Mouse (Mus musculus) lung, adult 18-20 months (tissue): Measurements from ENCODE around the gene Phyhipl.

ENCODE experiments used
- DNase-seq, 2 experiments: peaks; one replicate each; pipeline ENCODE4 v3.0.0; 2022; ENCODE audit warnings: mixed read lengths in 2 of 2

Gene Phyhipl

GRCm38 (mm10) chr10:70631142-70631541 is 24.6 kb downstream of the Phyhipl start:
- no peak for DNase-seq

- DNase-seq = no peak
Observed at GRCm38 (mm10) chr10:70623461-70623860, 32.3 kb downstream of the Phyhipl start.

GRCm38 (mm10) chr10:70616377-70616776 is 39.4 kb downstream of the Phyhipl start:
- DNase-seq = no peak

GRCm38 (mm10) chr10:70611633-70612032 is 44.1 kb downstream of the Phyhipl start:
- no peak for DNase-seq

- DNase-seq = no peak
Observed at GRCm38 (mm10) chr10:70599925-70600305, 55.9 kb downstream of the Phyhipl start.

GRCm38 (mm10) chr10:70599126-70599924 is 56.4 kb downstream of the Phyhipl start:
- DNase-seq = peak; percentile 61 to 78

- DNase-seq = peak in 1 of 2 experiments; percentile 0
Observed at GRCm38 (mm10) chr10:70598516-70599125, 57.1 kb downstream of the Phyhipl start.

- peak in 1 of 2 experiments; percentile 7 for DNase-seq
Observed at GRCm38 (mm10) chr10:70598081-70598515, 57.7 kb downstream of the Phyhipl start.

GRCm38 (mm10) chr10:70594007-70594406 is 61.8 kb downstream of the Phyhipl start:
- peak in 1 of 2 experiments; percentile 4 for DNase-seq

- DNase-seq = no peak
Observed at GRCm38 (mm10) chr10:70586876-70587405, 68.8 kb downstream of the Phyhipl start.

GRCm38 (mm10) chr10:70584171-70584570 is 71.6 kb downstream of the Phyhipl start:
- DNase-seq = no peak

GRCm38 (mm10) chr10:70581556-70582211 is 74.1 kb downstream of the Phyhipl start:
- peak in 1 of 2 experiments; percentile 1 for DNase-seq

- DNase-seq = peak; percentile 27 to 47
Observed at GRCm38 (mm10) chr10:70563636-70564035, 92.1 kb downstream of the Phyhipl start.

GRCm38 (mm10) chr10:70552531-70552930 is 103.2 kb downstream of the Phyhipl start:
- DNase-seq = no peak

GRCm38 (mm10) chr10:70542857-70543256 is 112.9 kb downstream of the Phyhipl start:
- DNase-seq = no peak

GRCm38 (mm10) chr10:70540456-70541195 is 115.1 kb downstream of the Phyhipl start:
- no peak for DNase-seq

GRCm38 (mm10) chr10:70539251-70539650 is 116.5 kb downstream of the Phyhipl start:
- no peak for DNase-seq

GRCm38 (mm10) chr10:70537694-70538093 is 118.1 kb downstream of the Phyhipl start:
- DNase-seq = no peak

- no peak for DNase-seq
Observed at GRCm38 (mm10) chr10:70535401-70535800, 120.4 kb downstream of the Phyhipl start.

GRCm38 (mm10) chr10:70534571-70534970 is 121.2 kb downstream of the Phyhipl start:
- DNase-seq = no peak

- DNase-seq = no peak
Observed at GRCm38 (mm10) chr10:70533986-70534385, 121.8 kb downstream of the Phyhipl start.

GRCm38 (mm10) chr10:70533301-70533781 is 122.4 kb downstream of the Phyhipl start:
- DNase-seq = no peak
